Mouse (Mus musculus) liver, embryonic 12.5 days (tissue): Measurements from ENCODE around the gene Fhdc1. TPM values are rescaled to one million over a fixed set of nuclear protein-coding genes. Genes with fewer than 3 reads are reported as not detected.

Source experiments
- ATAC-seq: fragments of 200-750 bp; cut with Nextera tagmentation; 2 replicates; pipeline ENCODE4 v1.8.0; 2017; ENCODE audit warnings: moderate number of reproducible peaks, mild to moderate bottlenecking, moderate library complexity
- H3K27ac ChIP-seq: fragments of 300-500 bp; sonication (generic); 2 replicates; pipeline ENCODE4 v1.5.1; 2016; ENCODE audit warnings: mild to moderate bottlenecking
- H3K27me3 ChIP-seq: fragments of 300-500 bp; sonication (generic); replicated peaks from 2 replicates; pipeline ENCODE4 v1.6.1; 2016; ENCODE audit warnings: mild to moderate bottlenecking, moderate library complexity
- H3K36me3 ChIP-seq: fragments of 300-500 bp; sonication (generic); 2 replicates; pipeline ENCODE4 v1.6.1; 2016; ENCODE audit warnings: mild to moderate bottlenecking, moderate library complexity
- H3K4me1 ChIP-seq: fragments of 300-500 bp; sonication (generic); 2 replicates; pipeline ENCODE4 v1.6.1; 2016
- H3K4me2 ChIP-seq: fragments of 300-500 bp; sonication (generic); 2 replicates; pipeline ENCODE4 v1.6.1; 2016; ENCODE audit warnings: mild to moderate bottlenecking, moderate library complexity
- H3K4me3 ChIP-seq: fragments of 300-500 bp; sonication (generic); 2 replicates; pipeline ENCODE4 v1.5.1; 2016; ENCODE audit warnings: mild to moderate bottlenecking, moderate library complexity
- H3K9ac ChIP-seq: fragments of 300-500 bp; sonication (generic); 2 replicates; pipeline ENCODE4 v1.6.1; 2016; ENCODE audit warnings: mild to moderate bottlenecking, moderate library complexity
- H3K9me3 ChIP-seq: fragments of 300-500 bp; sonication (generic); replicated peaks from 2 replicates; pipeline ENCODE4 v1.6.1; 2016; ENCODE audit warnings: mild to moderate bottlenecking, moderate library complexity
- WGBS: fragments of 180-500 bp; shearing (Covaris S2); methylation state at CpG from one replicate; pipeline ENCODE4 v1.1.7; 2016; ENCODE audit not compliant: insufficient replicate concordance; 5-methylcytosine and 5-hydroxymethylcytosine counted together
- polyA plus RNA-seq: library from polyadenylated mRNA; unstranded; fragments of >200 nt; fragmentation: Nextera tagmentation; extraction: Ambion mirVana; gene quantifications from 2 replicates; pipeline ENCODE4 v1.2.1, GENCODE M21; 2016

The Fhdc1 gene
- polyA plus RNA-seq, 1 experiment from 2014 or later: 26.5 TPM

DNA sequence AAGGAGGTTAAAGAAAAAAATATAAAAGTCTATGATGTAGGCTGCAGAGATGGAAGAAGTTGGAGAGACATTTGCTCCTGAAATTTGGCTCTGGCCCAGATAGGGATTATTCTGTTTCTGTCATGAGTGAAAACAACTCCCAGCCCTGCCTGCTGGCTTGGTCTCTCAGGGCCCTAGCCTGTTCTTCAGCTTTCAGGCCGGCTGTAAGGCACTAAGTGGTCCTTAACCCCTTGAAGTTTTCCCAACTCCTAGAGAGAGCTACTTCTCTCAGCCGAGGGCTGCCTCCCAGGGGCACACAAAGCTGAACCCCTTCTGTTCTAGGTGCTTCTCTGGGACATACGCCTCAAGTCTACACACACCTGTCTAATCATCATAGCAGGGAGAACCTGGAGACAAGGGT is 7.7 kb downstream of the Fhdc1 start:
- H3K27me3 ChIP-seq: peaks cover 32% of the 10 kb centered on the region
- H3K4me2 ChIP-seq: peak overlapping the region; percentile 97
- peak overlapping the region; percentile 38 for H3K4me3 ChIP-seq
- H3K4me1 ChIP-seq: peaks cover 99% of the 10 kb centered on the region
- H3K9me3 ChIP-seq: no peaks in the 10 kb centered on the region
- no peak for ATAC-seq
- peaks cover 75% of the 10 kb centered on the region for H3K36me3 ChIP-seq
- peak overlapping the region; percentile 67 for H3K9ac ChIP-seq
- H3K27ac ChIP-seq: peak overlapping the region; percentile 95
- WGBS: 50% methylated on average over 3 of the region's 3 CpGs

GRCm38 (mm10) chr3:84471146-84471545 is 9.1 kb downstream of the Fhdc1 start:
- H3K4me3 ChIP-seq: peak overlapping the region; percentile 38
- peaks cover 20% of the 10 kb centered on the region for H3K27me3 ChIP-seq
- peaks cover 73% of the 10 kb centered on the region for H3K36me3 ChIP-seq
- H3K4me1 ChIP-seq: peaks cover 99% of the 10 kb centered on the region
- peak overlapping the region; percentile 67 for H3K9ac ChIP-seq
- peak; percentile 98 for ATAC-seq
- H3K4me2 ChIP-seq: peak overlapping the region; percentile 97
- peak overlapping the region; percentile 95 for H3K27ac ChIP-seq
- H3K9me3 ChIP-seq: no peaks in the 10 kb centered on the region
- WGBS: 15% methylated on average over 4 of the region's 4 CpGs

DNA sequence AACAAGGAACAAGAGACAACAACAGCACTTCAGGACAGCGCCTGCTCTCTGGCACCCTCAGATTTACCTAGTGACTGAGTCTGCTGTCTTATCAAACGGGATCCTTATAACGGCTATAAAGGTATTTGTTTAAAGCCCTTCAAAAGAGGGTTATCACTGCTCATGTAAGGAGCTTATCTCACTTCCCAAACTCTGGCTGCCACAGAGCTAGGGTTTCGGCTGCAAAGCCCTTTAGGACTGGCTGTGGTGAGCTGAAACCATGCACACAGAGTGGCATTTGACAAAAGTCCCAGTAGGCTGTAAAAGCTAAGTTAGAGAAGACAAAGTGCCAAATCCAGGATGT is 12.1 kb downstream of the Fhdc1 start:
- WGBS: 12% methylated on average over 4 of the region's 4 CpGs
- peaks cover 93% of the 10 kb centered on the region for H3K4me1 ChIP-seq
- peak; percentile 10; the same call in 1 of the 2 replicates for ATAC-seq
- peak overlapping the region; percentile 95 for H3K27ac ChIP-seq
- no peaks in the 10 kb centered on the region for H3K9me3 ChIP-seq
- peak overlapping the region; percentile 11; the same call in 1 of the 2 replicates for H3K4me3 ChIP-seq
- peaks cover 71% of the 10 kb centered on the region for H3K36me3 ChIP-seq
- peak overlapping the region; percentile 52 for H3K4me2 ChIP-seq
- H3K9ac ChIP-seq: peak overlapping the region; percentile 42
- H3K27me3 ChIP-seq: no peaks in the 10 kb centered on the region; the same call in 1 of the 2 replicates

- peak overlapping the region; percentile 11; the same call in 1 of the 2 replicates for H3K4me3 ChIP-seq
- no peaks in the 10 kb centered on the region for H3K9me3 ChIP-seq
- peak overlapping the region; percentile 52 for H3K4me2 ChIP-seq
- peaks cover 88% of the 10 kb centered on the region for H3K4me1 ChIP-seq
- peaks cover 69% of the 10 kb centered on the region for H3K36me3 ChIP-seq
- ATAC-seq: no peak
- H3K27me3 ChIP-seq: no peaks in the 10 kb centered on the region; the same call in 1 of the 2 replicates
- peak overlapping the region; percentile 95 for H3K27ac ChIP-seq
- H3K9ac ChIP-seq: peak overlapping the region; percentile 42
- WGBS: 37% methylated on average over 10 of the region's 10 CpGs
Measured at GRCm38 (mm10) chr3:84467419-84468110, 12.7 kb downstream of the Fhdc1 start.

DNA sequence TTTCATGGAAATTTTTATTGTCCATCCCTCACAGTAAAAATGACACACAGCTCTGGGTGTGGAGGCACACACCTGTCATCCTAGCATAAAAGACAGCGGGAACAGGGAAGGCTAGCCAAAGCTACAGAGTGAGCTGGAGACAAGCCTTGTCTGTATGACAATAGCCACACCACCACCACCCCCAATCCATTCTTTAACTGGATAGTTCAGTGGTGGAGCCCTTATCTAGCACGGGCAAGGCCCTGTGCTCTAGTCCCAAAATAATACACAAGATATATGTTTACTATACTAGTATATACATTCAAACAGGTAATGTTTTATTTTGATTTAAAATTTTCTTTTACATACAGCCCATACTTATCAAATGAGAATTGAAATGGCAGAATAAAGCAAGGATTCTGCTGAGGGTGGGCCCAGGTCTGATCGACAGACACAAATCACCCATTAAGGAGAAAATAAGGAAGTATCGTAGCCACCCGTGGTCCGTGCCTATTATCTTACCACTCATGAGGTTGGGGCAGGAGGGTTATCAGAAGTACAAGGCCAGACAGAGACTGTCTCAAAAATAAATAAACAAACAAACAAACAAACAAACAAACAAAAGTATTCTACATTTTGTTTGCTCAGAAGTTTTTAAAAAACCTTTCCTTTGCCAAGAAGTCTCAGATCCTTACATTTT is 14.3 kb downstream of the Fhdc1 start:
- Histone ChIP-seq H3K9ac (peak overlapping the region; percentile 4; the same call in 1 of the 2 replicates), H3K27ac (peak overlapping the region; percentile 79), H3K27me3 (no peaks in the 10 kb centered on the region; the same call in 1 of the 2 replicates), H3K9me3 (no peaks in the 10 kb centered on the region), H3K4me3 (no peak overlapping the region), H3K36me3 (peaks cover 73% of the 10 kb centered on the region), H3K4me2 (peak overlapping the region; percentile 52), H3K4me1 (peaks cover 89% of the 10 kb centered on the region)
- ATAC-seq: peak; percentile 60
- WGBS: 15% methylated on average over 6 of the region's 6 CpGs

- Histone ChIP-seq H3K27ac (peak overlapping the region; percentile 96), H3K27me3 (0 out of 2 replicates have a peak, but pooled peaks cover 4% of the 10 kb centered on the region), H3K4me1 (peaks cover 86% of the 10 kb centered on the region), H3K4me3 (no peak overlapping the region), H3K9me3 (no peaks in the 10 kb centered on the region), H3K36me3 (peaks cover 79% of the 10 kb centered on the region), H3K4me2 (peak overlapping the region; percentile 64), H3K9ac (peak overlapping the region; percentile 69)
- 16% methylated on average over 4 of the region's 4 CpGs for WGBS
- ATAC-seq: peak; percentile 72
Measured at GRCm38 (mm10) chr3:84461687-84462086, 18.5 kb downstream of the Fhdc1 start.

GRCm38 (mm10) chr3:84460952-84461351 is 19.3 kb downstream of the Fhdc1 start:
- H3K36me3 ChIP-seq: peaks cover 84% of the 10 kb centered on the region
- peak overlapping the region; percentile 24 for H3K4me3 ChIP-seq

GRCm38 (mm10) chr3:84460499-84460898 is 19.7 kb downstream of the Fhdc1 start:
- peak overlapping the region; percentile 96 for H3K27ac ChIP-seq
- peak overlapping the region; percentile 69 for H3K9ac ChIP-seq
- 0 out of 2 replicates have a peak, but pooled peaks have one; percentile 0 for ATAC-seq
- H3K4me1 ChIP-seq: peaks cover 86% of the 10 kb centered on the region
- H3K36me3 ChIP-seq: peaks cover 84% of the 10 kb centered on the region
- H3K27me3 ChIP-seq: 0 out of 2 replicates have a peak, but pooled peaks cover 4% of the 10 kb centered on the region
- H3K4me2 ChIP-seq: peak overlapping the region; percentile 64
- peak overlapping the region; percentile 24 for H3K4me3 ChIP-seq
- no peaks in the 10 kb centered on the region for H3K9me3 ChIP-seq
- WGBS: 2% methylated on average over 3 of the region's 3 CpGs

More at GRCm38 (mm10) chr3:84460952-84461351, 19.3 kb downstream of the Fhdc1 start:
- Histone ChIP-seq H3K27me3 (0 out of 2 replicates have a peak, but pooled peaks cover 4% of the 10 kb centered on the region), H3K9me3 (no peaks in the 10 kb centered on the region), H3K27ac (peak overlapping the region; percentile 96), H3K9ac (peak overlapping the region; percentile 69), H3K4me1 (peaks cover 86% of the 10 kb centered on the region), H3K4me2 (peak overlapping the region; percentile 64)
- 3% methylated on average over 12 of the region's 12 CpGs for WGBS
- ATAC-seq: peak; percentile 88

GRCm38 (mm10) chr3:84455733-84456417 is 24.4 kb downstream of the Fhdc1 start:
- Histone ChIP-seq H3K4me2 (peak overlapping the region; percentile 65), H3K4me3 (peak overlapping the region; percentile 35), H3K27ac (peak overlapping the region; percentile 96), H3K9me3 (no peaks in the 10 kb centered on the region), H3K9ac (peak overlapping the region; percentile 77), H3K36me3 (peaks cover 86% of the 10 kb centered on the region), H3K4me1 (peaks cover 73% of the 10 kb centered on the region), H3K27me3 (peaks cover 7% of the 10 kb centered on the region; the same call in 1 of the 2 replicates)
- ATAC-seq: peak; percentile 84
- WGBS: 18% methylated on average over 12 of the region's 12 CpGs

GRCm38 (mm10) chr3:84450651-84451050 is 29.6 kb downstream of the Fhdc1 start:
- peak overlapping the region; percentile 53; the same call in 1 of the 2 replicates for H3K27ac ChIP-seq
- no peak overlapping the region for H3K9ac ChIP-seq
- no peaks in the 10 kb centered on the region for H3K9me3 ChIP-seq
- no peak overlapping the region for H3K4me3 ChIP-seq
- peaks cover 94% of the 10 kb centered on the region for H3K36me3 ChIP-seq
- H3K4me2 ChIP-seq: no peak overlapping the region
- H3K4me1 ChIP-seq: peaks cover 35% of the 10 kb centered on the region
- 80% methylated on average over 2 of the region's 3 CpGs for WGBS
- ATAC-seq: no peak
- H3K27me3 ChIP-seq: peaks cover 31% of the 10 kb centered on the region

DNA sequence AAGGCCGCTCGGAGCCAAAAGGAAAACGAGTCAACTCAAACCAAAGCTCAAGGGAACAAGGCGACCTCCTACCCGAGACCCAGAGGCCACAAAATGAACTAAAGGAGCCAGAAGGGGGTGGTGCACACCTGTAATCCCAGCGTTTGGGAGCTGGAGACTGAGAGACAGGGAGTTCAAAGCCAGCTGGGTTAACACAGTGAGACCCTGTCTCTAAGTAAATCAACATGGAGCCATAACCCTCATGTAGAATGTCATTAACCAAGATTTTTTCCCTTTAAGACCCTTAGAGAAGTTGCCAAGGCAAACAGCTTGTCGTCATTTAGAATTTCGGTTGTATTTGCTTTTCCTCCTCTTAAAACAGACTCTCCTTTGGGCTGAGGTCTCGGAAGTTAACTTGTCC is 31.2 kb downstream of the Fhdc1 start:
- Histone ChIP-seq H3K27me3 (peaks cover 48% of the 10 kb centered on the region), H3K4me3 (no peak overlapping the region), H3K9me3 (no peaks in the 10 kb centered on the region), H3K4me2 (no peak overlapping the region), H3K27ac (no peak overlapping the region), H3K36me3 (peaks cover 99% of the 10 kb centered on the region), H3K9ac (no peak overlapping the region), H3K4me1 (peaks cover 24% of the 10 kb centered on the region)
- no peak for ATAC-seq
- WGBS: 78% methylated on average over 9 of the region's 9 CpGs
